Mouse (Mus musculus) hindbrain, embryonic 14.5 days (tissue): ENCODE data around the gene Zfp874a. TPM values are rescaled to one million over a fixed set of nuclear protein-coding genes. Genes with fewer than 3 reads are reported as not detected.
A peak's percentile ranks its signal among the peaks of the same experiment; 100 is the strongest.
"Not testable (repeated sequence)": the region's sequence is repeated elsewhere in the genome, so short reads cannot be mapped to it uniquely, and the experiment has no call there.

ENCODE experiments used
- ATAC-seq: fragments of 200-750 bp; cut with Nextera tagmentation; 2 replicates; pipeline ENCODE4 v1.8.0; 2017; ENCODE audit warnings: moderate number of reproducible peaks, mild to moderate bottlenecking, moderate TSS enrichment, moderate library complexity; ENCODE audit not compliant: low FRiP score
- DNase-seq: peaks from one replicate; pipeline ENCODE4 v3.0.0-alpha.2; 2015; ENCODE audit warnings: low spot score
- H3K27ac ChIP-seq: fragments of 300-500 bp; sonication (generic); 2 replicates; pipeline ENCODE4 v1.5.1; 2014; ENCODE audit warnings: mild to moderate bottlenecking, moderate library complexity
- H3K27me3 ChIP-seq: fragments of 300-500 bp; sonication (generic); 2 replicates; pipeline ENCODE4 v1.6.1; 2014; ENCODE audit warnings: mild to moderate bottlenecking, low read length, mixed read lengths; ENCODE audit not compliant: control insufficient read depth, insufficient read depth
- H3K36me3 ChIP-seq: fragments of 300-500 bp; sonication (generic); replicated peaks from 2 replicates; pipeline ENCODE4 v1.6.1; 2014; ENCODE audit not compliant: control insufficient read depth, insufficient read depth
- H3K4me1 ChIP-seq: fragments of 300-500 bp; sonication (generic); replicated peaks from 2 replicates; pipeline ENCODE4 v1.6.1; 2014; ENCODE audit warnings: antibody characterized with exemption, low read length, mixed read lengths; ENCODE audit not compliant: control insufficient read depth, insufficient read depth
- H3K4me2 ChIP-seq: fragments of 300-500 bp; sonication (generic); replicated peaks from 2 replicates; pipeline ENCODE4 v1.6.1; 2014; ENCODE audit warnings: mild to moderate bottlenecking, moderate library complexity
- H3K4me3 ChIP-seq: fragments of 300-500 bp; sonication (generic); replicated peaks from 2 replicates; pipeline ENCODE4 v1.5.1; 2014; ENCODE audit warnings: mild to moderate bottlenecking, low read length
- H3K9ac ChIP-seq: fragments of 300-500 bp; sonication (generic); 2 replicates; pipeline ENCODE4 v1.6.1; 2014
- H3K9me3 ChIP-seq: fragments of 300-500 bp; sonication (generic); 2 replicates; pipeline ENCODE4 v1.6.1; 2016; ENCODE audit warnings: low read length; ENCODE audit not compliant: control insufficient read depth
- WGBS: fragments of 180-500 bp; shearing (Covaris S2); extraction: QIAGEN DNeasy Blood & Tissue Kit; methylation state at CpG from one replicate; pipeline ENCODE4 v1.1.7; 2014; 5-methylcytosine and 5-hydroxymethylcytosine counted together
- polyA plus RNA-seq: library from polyadenylated mRNA; unstranded; fragments of >200 nt; fragmentation: Nextera tagmentation; extraction: Ambion mirVana; gene quantifications from 2 replicates; pipeline ENCODE4 v1.2.1, GENCODE M21; 2014

Gene Zfp874a
- polyA plus RNA-seq, 1 experiment from 2014 or later, result 6.9 TPM

DNA sequence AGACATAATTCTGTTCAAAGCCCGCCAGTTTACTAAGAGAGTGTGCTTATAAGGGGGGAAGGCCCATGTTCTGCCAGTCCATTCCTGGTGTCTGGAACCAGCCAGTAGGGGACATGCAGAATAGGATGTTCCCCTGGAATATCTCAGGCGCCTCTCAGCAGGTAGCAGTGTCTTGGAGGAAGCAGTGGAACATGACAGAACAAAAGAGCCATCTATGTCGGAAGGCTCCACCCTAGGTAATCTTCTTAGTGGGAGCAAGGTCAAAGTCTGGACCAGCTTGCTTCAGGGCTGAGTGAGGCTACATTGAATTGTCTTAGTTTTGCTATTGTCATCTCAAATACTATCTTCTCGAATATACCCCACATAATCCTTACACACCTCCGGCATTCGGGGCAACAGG lies 35.7 kb downstream of the Zfp874a start:
- Histone ChIP-seq H3K27ac (no peak overlapping the region), H3K36me3 (no peaks in the 10 kb centered on the region), H3K27me3 (no peaks in the 10 kb centered on the region), H3K9me3 (no peaks in the 10 kb centered on the region), H3K4me3 (no peak overlapping the region), H3K4me1 (no peaks in the 10 kb centered on the region), H3K9ac (no peak overlapping the region), H3K4me2 (no peak overlapping the region)
- ATAC-seq (no peak), DNase-seq (no peak)
- 94% methylated on average over 6 of the region's 6 CpGs for WGBS

DNA sequence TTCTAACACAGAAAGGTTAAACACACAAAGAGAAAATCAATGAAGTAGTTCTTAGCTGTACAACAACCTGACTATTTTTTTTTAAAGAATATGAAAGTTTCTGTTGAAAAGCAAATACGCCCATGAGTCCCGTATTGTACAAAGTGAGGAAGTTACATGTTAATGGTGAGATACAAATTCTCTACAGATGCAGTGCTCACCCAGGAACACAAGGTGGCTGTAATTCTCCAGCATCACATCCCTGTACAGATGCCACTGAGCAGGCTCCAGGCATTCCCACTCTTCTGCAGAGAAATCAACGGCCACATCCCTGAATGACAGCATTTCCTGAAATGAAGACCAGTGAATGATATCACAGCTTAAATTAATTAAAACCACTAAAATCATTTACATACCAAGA lies 37.8 kb downstream of the Zfp874a start:
- not testable (repeated sequence) for ATAC-seq, H3K27ac ChIP-seq, H3K36me3 ChIP-seq, H3K4me2 ChIP-seq, H3K4me1 ChIP-seq, H3K9me3 ChIP-seq, H3K27me3 ChIP-seq, DNase-seq, H3K4me3 ChIP-seq, H3K9ac ChIP-seq
- 82% methylated on average over 3 of the region's 3 CpGs for WGBS

DNA sequence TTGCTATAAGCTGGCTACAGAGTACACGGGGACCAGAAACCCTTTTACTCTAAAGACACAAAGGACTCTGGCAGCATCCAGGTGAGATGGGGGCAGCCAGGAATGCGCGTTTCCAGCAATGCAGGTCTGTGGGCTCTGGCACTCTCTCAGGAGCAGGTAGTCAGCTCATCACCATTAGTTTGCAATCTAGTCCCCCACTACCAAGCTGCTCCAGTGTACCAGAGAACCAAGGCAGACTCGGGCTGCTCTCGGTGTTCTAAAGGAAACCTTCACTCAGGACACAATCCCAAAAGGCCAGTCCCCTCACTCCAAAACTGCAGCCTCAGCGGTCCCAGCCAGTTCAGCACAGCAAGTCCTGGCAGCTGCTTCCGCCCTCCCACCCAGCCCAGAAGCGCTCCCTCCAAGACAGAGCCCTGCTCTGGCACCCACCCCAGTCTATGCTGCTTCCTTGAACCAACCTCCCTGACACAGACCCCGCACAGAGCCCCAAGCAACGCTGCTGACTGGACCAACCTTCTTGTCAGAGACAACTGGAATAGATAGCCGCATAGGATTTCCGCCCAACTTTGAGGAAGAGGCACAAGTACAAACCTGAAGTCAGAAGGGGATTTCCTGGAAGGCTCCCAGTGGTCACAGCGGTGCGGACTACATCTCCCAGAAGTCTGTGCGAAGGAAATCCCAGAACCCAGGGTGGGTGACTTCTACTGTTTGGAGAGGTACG lies 52.1 kb downstream of the Zfp874a start, which contains the start of gene Zfp429:
TSS of gene Zfp429 (minus strand) at position 637 of the 721 bp plus-strand sequence.
- not testable (repeated sequence) for H3K9me3 ChIP-seq, H3K27me3 ChIP-seq, H3K27ac ChIP-seq, H3K4me1 ChIP-seq, H3K36me3 ChIP-seq
- ATAC-seq (peak; percentile 96), DNase-seq (peak; percentile 72)
- peak within 1 kb of the TSS; percentile 69 for H3K4me2 ChIP-seq
- H3K9ac ChIP-seq, result peak within 1 kb of the TSS; percentile 62
- H3K4me3 ChIP-seq, result peak within 1 kb of the TSS; percentile 50
- WGBS, result 6% methylated on average over 14 of the region's 16 CpGs

DNA sequence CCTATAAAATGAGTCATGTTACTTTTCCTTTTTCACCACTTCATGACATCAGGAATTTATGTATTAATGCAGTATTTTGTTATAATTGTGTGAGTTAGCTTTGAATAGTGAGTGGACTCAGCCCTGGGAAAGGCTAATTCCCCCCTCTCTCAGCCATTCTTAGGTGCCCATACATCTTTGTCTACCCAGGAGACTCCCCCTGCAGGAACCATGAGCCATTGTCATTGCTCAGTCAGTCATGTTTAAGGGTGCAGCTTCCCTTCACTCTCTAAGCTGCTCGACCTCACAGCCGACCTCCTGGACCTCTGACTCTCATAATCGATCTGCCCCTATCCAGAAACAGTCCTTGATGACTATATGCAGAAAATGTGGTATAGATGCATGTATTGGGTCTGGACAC lies 75.2 kb downstream of the Zfp874a start:
- not testable (repeated sequence) for H3K36me3 ChIP-seq, DNase-seq, H3K9me3 ChIP-seq, H3K27ac ChIP-seq, H3K4me2 ChIP-seq, H3K27me3 ChIP-seq, H3K9ac ChIP-seq, H3K4me3 ChIP-seq, H3K4me1 ChIP-seq, ATAC-seq
- WGBS, result 61% methylated on average over 3 of the region's 3 CpGs

DNA sequence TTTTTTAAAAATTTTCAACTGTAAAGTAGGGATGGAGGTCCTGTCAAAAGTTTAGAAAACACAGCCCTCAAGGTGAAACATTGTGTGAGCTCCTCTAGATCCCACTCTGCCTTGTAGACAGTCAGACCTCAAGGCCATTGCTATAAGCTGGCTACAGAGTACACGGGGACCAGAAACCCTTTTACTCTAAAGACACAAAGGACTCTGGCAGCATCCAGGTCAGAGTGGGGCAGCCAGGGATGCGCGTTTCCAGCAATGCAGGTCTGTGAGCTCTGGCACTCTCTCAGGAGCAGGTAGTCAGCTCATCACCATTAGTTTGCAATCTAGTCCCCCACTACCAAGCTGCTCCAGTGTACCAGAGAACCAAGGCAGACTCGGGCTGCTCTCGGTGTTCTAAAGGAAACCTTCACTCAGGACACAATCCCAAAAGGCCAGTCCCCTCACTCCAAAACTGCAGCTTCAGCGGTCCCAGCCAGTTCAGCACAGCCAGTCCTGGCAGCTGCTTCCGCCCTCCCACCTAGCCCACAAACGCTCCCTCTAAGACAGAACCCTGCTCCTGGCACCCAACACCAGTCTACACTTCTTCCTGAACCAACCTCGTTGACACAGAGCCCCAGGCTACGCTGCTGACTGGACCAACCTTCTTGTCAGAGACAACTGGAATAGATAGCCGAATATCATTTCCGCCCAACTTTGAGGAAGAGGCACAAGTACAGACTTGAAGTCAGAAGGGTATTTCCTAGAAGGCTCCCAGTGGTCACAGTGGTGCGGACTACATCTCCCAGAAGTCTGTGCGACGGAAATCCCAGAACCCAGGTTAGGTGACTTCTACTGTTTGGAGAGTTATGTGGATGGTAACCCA lies 76.1 kb downstream of the Zfp874a start, which contains the start of the genes Gm28041 and Zfp456:
TSS of gene Gm28041 (minus strand) at position 684 of the 862 bp plus-strand sequence.
TSS of gene Zfp456 (minus strand) at position 761 of the 862 bp plus-strand sequence.
- Histone ChIP-seq H3K9ac (peak within 1 kb of the TSS; percentile 45; the same call in 1 of the 2 replicates), H3K4me3 (peak within 1 kb of the TSS; percentile 35), H3K4me2 (peak within 1 kb of the TSS; percentile 65)
- not testable (repeated sequence) for H3K9me3 ChIP-seq, H3K4me1 ChIP-seq, H3K36me3 ChIP-seq, H3K27me3 ChIP-seq, H3K27ac ChIP-seq
- 18% methylated on average over 14 of the region's 15 CpGs for WGBS
- peak; percentile 71 for DNase-seq
- ATAC-seq, result peak; percentile 91

Other genes starting within 250 kb of the Zfp874a start
- 6.2 and 6.7 TPM in 2 replicates for gene Zfp458, start 173.2 kb downstream of the Zfp874a start, polyA plus RNA-seq
- 1.2 and 1.3 TPM in 2 replicates for gene Zfp457, start 145.1 kb downstream of the Zfp874a start, polyA plus RNA-seq
- gene Zfp595, start 119.1 kb downstream of the Zfp874a start, polyA plus RNA-seq, result 1.9 and 2.3 TPM in 2 replicates
- not detected in 2 replicates for gene Gm28044, start 91.1 kb downstream of the Zfp874a start, polyA plus RNA-seq
- 0.79 and 0.93 TPM in 2 replicates for gene Zfp953, start 91.0 kb downstream of the Zfp874a start, polyA plus RNA-seq
- gene Gm28041, start 75.9 kb downstream of the Zfp874a start, polyA plus RNA-seq, result not detected in 2 replicates
- gene Zfp456, start 75.8 kb downstream of the Zfp874a start, polyA plus RNA-seq, result 0.80 and 1.4 TPM in 2 replicates
- gene Zfp429, start 51.8 kb downstream of the Zfp874a start, polyA plus RNA-seq, result 2.9 and 3.4 TPM in 2 replicates
- gene Zfp459, start 30.2 kb downstream of the Zfp874a start, polyA plus RNA-seq, result 0.36 and 0.90 TPM in 2 replicates
- 2.1 and 2.3 TPM in 2 replicates for gene Zfp874b, start 32.6 kb upstream of the Zfp874a start, polyA plus RNA-seq
- gene Zfp58, start 48.9 kb upstream of the Zfp874a start, polyA plus RNA-seq, result 9.5 and 11.8 TPM in 2 replicates
- gene Gm26965, start 74.5 kb upstream of the Zfp874a start, polyA plus RNA-seq, result not detected in 2 replicates
- gene Zfp87, start 74.6 kb upstream of the Zfp874a start, polyA plus RNA-seq, result 36.3 and 40.2 TPM in 2 replicates
- gene Zfp748, start 102.2 kb upstream of the Zfp874a start, polyA plus RNA-seq, result 14.6 and 16.9 TPM in 2 replicates
- gene Zfp729b, start 158.1 kb upstream of the Zfp874a start, polyA plus RNA-seq, result 7.2 and 7.4 TPM in 2 replicates
- gene Gm49345, start 186.1 kb upstream of the Zfp874a start, polyA plus RNA-seq, result not detected in 2 replicates
- 3.4 and 6.1 TPM in 2 replicates for gene Zfp729a, start 186.2 kb upstream of the Zfp874a start, polyA plus RNA-seq
- 13.4 and 13.6 TPM in 2 replicates for gene Zfp738, start 235.4 kb upstream of the Zfp874a start, polyA plus RNA-seq